Mouse (Mus musculus) large intestine, adult 2 months (tissue): ENCODE data around the gene Wdr81. TPM values are rescaled to one million over a fixed set of nuclear protein-coding genes. Genes with fewer than 3 reads are reported as not detected.
"Not testable (repeated sequence)": the region's sequence is repeated elsewhere in the genome, so short reads cannot be mapped to it uniquely, and the experiment has no call there.

Experiments
- DNase-seq: peaks from one replicate; pipeline ENCODE4 v3.0.0-alpha.2; 2012; ENCODE audit warnings: low read depth, low spot score
- WGBS: fragments of 180-500 bp; shearing (Covaris S2); methylation state at CpG from one replicate; pipeline ENCODE4 v1.1.7; 2018; 5-methylcytosine and 5-hydroxymethylcytosine counted together
- polyA plus RNA-seq: library from polyadenylated mRNA; depleted of rRNA; stranded (reverse); fragments of >200 nt; gene quantifications from 2 replicates; pipeline ENCODE4 v1.2.3, GENCODE M21; 2012

Gene Wdr81
- polyA plus RNA-seq, 1 experiment: 9.4 TPM

- no peak for DNase-seq
- under 1% methylated on average over 30 of the region's 30 CpGs for WGBS
Observed at GRCm38 (mm10) chr11:75461743-75462252, 7.3 kb upstream of the Wdr81 start.

DNA sequence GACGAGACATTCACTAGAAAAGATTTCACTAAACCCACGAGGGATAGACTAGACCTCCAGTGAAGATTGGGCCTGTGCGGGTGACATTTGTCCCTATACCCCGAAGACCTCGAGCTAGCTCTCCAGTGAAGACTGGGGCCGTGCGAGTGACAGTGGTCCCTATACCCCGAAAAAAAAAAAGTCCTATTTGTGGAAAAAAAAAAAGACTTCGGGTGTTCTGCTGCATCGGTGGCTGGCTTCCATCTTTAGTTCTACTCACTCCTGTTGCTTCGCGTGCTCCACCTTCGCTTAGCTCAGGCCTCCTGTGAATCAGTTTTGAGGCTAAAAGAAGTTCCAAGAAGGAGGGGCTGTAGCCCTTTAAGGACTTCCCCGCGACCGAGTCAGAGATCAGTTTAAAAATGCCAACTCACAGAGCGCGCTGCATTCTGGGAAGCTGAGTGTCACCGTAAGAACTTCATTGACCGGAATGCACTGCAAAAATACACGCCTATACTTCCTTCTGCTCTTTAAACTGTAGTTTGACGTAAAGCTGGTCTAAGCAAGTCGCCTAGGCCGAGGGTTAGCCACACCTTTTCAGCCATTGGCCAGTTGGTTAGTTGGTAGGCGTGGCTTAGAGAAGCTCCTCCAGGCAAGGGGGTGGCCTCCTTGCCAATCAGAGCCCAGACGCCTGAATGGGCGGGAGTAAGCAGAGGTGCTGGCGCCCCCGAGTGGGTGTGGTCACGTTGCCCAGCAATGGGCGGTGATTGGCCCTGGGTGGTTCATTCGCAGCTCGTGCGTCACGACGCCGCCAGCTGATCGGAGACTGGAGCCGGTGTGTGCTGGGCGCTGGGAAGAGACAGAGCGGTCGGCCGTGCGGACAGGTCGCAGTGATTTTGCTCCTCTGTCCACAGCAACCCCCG lies 6.6 kb upstream of the Wdr81 start, which contains the start of gene Tlcd2:
Tlcd2 (plus strand) TSS at position 872 of the 899 bp plus-strand sequence.
- under 1% methylated on average over 46 of the region's 46 CpGs for WGBS
- DNase-seq: peak; percentile 100

DNA sequence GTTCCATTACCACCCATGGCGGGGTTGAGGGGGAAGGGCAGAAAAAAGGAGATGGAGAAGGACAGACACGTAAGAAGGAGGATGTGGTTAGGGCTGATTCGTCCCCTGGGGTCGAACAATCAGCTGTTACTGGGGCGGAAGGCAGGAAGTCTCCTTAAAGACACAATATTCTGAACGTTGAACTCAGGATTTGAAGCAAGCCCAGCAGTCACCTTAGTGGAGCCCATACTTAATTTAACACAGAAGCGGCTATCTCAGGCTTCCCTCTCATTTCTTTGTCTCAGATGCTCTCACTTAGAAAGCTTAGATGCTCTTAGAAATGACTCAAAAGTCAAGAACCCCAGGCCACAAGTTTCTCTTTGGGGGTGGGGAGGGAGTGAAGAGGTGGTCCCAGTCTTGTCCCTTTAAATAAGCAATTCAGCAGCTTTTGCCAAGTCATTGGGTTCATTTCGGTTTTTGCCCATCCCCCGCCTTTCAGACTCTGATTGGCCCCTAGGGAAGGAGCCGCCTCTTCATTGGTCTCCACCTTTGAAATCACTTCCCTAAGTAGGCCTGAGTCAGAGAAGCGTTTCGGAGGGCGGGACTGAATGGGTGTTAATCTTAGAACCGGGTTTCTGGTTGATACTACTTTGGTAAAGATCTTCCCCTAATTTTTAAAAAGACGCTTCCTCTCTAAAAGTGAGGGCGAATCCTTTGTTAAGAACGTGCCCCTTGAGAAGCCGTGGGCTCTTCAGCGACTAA lies 5.8 kb upstream of the Wdr81 start:
- DNase-seq: peak; percentile 85
- 8% methylated on average over 19 of the region's 19 CpGs for WGBS

DNA sequence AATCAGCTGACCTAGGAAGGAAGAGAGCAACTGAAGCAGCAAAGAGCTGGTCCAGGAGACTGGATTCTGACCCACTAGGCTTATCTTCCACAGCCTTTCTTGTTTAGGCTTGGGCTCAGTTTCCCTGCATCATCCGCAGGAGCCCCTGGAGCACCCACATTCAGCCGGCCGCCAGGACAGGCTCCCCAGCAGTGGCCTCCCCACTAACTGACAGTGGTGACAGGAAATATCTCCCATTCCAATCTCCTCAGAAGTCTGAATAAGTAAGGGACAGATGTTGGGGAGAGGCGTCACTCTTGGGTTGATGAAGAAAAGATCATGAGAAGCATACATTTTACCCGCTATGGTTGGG lies 5.2 kb upstream of the Wdr81 start:
- DNase-seq: no peak
- WGBS: 48% methylated on average over 5 of the region's 5 CpGs

DNA sequence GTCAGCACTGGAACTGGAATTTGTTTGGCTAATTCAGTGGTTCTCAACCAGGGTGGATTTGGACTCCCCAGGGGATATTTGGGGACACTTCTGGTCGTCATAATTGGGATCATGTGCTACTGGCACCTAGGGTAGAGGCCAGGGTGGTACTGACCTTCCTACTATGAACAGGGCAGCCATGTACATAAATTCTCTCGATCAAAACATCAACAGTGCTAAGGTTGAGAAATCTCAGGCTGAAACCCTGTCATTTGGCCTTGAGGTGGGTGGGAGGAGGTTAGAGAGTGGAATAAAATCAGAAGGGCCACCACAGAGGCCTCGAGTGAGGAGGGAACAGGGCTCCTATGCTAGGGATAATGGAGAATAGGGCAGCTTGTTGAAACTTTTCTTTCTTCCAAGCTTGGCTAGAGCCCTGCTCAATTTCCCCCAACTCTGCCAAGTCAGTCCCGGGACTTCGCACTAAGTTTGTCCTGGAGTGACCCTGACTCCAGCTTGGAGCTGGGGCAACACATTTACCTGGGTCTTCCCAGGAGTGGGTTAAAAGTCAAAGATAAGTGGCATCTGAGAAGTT lies 4.7 kb upstream of the Wdr81 start:
- no peak for DNase-seq
- 58% methylated on average over 5 of the region's 5 CpGs for WGBS

GRCm38 (mm10) chr11:75458628-75459041 lies 4.1 kb upstream of the Wdr81 start:
- DNase-seq: no peak
- 68% methylated on average over 8 of the region's 8 CpGs for WGBS

DNA sequence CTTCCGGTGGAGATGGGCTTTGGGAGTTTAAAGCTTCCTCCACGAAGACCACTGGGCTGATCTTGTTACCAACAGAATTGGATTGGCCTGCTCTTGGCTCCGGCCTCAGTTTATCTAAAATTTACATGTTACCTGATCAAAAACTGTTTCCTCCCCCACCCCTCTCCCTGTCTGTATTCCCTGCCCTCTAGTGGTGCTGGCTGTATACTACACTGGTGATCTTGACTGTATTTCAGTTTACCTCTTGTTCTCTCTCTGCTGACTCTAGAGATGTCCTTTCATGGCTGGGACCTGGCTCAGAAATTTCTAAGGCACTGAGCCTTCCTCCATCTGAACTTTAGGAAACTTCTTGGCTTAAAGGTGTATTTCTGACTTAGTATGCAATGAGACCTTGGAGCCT lies 3.7 kb upstream of the Wdr81 start:
- 21% methylated on average over 3 of the region's 3 CpGs for WGBS
- DNase-seq: no peak

DNA sequence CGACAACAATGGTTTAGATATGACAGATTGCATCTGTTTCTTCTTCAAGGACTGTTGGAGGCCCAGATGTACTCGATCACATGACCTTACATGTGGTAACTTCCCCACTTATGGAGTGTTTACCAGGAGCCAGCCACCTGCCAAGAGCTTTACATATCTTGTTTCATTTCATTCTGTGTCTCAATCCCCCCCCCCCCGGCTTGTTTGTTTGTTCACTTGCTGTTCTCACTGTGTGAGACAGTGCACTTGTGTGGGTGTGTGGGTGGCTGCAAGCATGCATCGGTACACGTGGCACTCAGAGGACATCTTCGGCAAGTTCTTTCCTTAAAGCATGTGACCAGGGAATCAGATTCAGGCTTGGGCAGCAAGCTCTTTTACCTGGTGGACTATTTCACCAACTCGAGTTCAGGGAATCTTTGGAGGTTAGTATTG lies 1.9 kb upstream of the Wdr81 start:
- WGBS: 81% methylated on average over 7 of the region's 7 CpGs
- DNase-seq: no peak

DNA sequence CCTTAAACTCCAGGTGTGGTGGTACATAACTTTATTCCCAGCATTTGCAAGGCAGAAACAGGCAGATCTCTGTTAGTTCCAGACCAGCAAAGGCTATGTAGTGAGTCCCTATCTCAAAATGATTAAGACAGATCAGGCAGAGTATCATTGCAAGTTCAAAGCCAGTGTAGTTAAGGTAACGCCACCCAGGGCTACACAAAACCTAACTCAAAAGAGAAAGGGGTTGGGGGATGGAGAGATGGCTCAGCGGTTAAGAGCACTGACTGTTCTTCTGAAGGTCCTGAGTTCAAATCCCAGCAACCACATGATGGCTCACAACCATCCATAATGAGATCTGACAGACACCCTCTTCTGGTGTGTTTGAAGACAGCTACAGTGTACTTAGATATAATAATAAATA lies 1.5 kb upstream of the Wdr81 start:
- WGBS: 98% methylated on average over 2 of the region's 2 CpGs
- DNase-seq: not testable (repeated sequence)

GRCm38 (mm10) chr11:75455041-75455736 lies 672 bp upstream of the Wdr81 start:
- no peak for DNase-seq
- 19% methylated on average over 10 of the region's 10 CpGs for WGBS

- no peak for DNase-seq
- WGBS: 94% methylated on average over 31 of the region's 31 CpGs
Observed at GRCm38 (mm10) chr11:75452812-75453557, 1.5 kb downstream of the Wdr81 start.

GRCm38 (mm10) chr11:75452081-75452480 lies 2.4 kb downstream of the Wdr81 start:
- DNase-seq: no peak
- WGBS: 91% methylated on average over 8 of the region's 8 CpGs

DNA sequence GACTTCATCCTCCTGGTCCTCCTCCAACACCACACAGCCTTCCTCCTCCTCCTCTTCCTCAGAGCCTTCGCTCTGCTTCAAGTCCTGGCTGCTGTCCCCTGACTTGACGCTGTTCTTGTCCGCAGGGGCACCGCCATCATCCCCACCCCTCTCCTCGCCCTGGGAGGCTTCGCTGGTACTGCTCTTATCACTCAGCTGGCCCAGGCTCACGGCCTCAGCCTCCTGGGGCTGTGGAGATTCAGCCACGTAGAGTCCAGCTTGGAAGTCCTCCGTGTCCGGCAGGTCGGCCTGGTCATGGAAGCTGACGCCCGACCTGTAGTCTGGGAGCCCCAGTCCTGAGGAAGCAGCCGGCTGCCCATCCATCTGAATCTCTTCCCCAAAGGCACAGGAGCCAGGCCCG lies 3.6 kb downstream of the Wdr81 start:
- WGBS: 92% methylated on average over 15 of the region's 15 CpGs
- no peak for DNase-seq

GRCm38 (mm10) chr11:75450304-75450908 lies 4.1 kb downstream of the Wdr81 start:
- no peak for DNase-seq
- 80% methylated on average over 8 of the region's 8 CpGs for WGBS

- WGBS: 77% methylated on average over 7 of the region's 7 CpGs
- no peak for DNase-seq
Observed at GRCm38 (mm10) chr11:75449695-75450094, 4.8 kb downstream of the Wdr81 start.

DNA sequence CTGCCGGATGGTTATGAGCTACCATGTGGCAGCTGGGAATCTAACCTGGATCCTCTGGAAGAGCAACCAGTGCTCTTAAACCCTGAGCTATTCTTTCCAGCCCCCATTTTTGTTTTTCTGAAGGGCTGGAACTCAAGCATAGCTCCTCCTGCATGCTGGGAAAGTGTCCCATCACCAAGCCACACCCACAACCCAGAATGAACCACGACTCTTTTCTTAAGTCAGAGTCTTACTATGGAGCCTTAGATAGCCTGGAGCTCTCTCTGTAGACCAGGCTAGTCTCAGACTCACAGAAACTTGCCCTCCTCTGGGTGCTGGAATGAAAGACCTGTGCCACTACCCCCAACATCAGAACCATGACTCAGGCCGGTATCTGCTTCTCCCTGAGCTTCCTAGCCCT lies 5.9 kb downstream of the Wdr81 start:
- DNase-seq: no peak
- WGBS: 70% methylated on average over 3 of the region's 3 CpGs

GRCm38 (mm10) chr11:75443711-75444110 lies 10.8 kb downstream of the Wdr81 start:
- DNase-seq: no peak
- 83% methylated on average over 8 of the region's 8 CpGs for WGBS

DNA sequence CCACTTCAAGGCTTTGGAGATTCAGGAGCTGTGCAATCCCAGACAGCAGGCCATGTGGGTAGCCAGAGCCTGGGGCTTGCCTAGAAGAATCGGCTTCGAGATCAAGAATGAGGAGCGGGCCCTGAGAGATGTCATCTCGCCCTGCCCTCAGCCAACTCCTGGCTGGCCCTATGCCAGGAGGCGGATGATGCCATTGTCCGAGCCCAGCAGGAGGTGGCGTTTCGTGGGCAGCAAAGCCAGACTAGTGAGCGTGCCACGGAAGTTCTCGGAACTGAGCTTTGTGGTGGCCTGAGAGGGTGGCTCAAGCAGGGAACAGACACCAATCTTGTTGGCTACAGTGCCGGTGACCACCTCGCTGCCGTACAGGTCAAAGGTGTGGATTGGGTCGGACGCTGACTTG lies 12.9 kb downstream of the Wdr81 start:
- no peak for DNase-seq
- 87% methylated on average over 16 of the region's 16 CpGs for WGBS

DNA sequence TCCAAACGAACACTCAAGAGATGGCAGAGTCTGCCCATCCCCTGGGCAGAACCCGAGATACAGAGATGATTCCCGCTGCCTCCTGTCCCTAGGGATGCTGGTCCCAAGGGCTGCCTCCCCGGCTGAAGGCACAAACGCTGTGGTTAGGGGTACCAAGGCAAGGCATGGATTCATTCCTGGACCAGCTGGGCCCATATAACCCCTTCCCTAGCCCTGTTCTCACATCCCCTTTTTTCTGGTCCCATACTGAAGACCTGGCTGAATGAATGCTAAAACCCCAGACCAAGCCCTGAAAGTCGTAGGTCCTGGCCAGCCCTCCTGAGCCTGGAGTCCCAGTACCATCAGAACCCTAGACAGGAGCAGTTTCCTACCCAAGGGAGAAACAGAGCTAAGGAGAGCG lies 13.5 kb downstream of the Wdr81 start:
- DNase-seq: no peak
- WGBS: 82% methylated on average over 7 of the region's 7 CpGs
